11 mouse cellular contexts compared by ENCODE assay signal in the genomic region with DNA sequence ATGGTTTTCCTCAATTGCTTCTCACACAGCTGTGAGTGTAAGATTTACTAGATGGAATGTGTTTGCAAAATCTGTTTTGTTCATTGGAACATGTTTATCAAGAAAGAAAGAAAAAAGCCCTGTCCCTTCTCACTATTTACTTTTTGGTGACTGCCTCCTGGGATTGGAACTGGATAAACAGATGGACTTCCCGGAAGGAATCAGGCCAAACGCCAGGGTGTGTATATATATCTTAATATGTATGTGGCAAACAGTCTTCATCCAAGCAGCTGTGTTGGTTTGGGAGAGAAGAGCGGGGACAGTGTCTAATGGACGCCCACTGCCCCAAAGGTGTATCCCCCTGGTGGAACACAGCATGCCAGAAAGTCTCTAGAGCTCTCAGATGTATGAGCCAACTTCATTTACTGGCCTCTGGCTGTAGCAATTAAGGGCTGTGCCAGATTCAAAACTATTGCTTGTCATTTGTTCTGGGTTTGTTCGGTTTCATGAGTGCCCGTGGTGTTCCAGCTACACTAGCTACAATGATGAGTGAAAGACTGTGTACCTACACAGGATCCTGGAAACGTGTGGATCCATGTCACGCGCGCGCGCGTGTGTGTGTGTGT.
DNase-seq lines count a peak whose midpoint lies in the region; ATAC-seq and TF ChIP-seq lines count a peak whose summit lies in the region.
"Had no signal": no experiment of that assay in that cellular context is flagged by ENCODE, and none has a peak within 500 bp of the region (broad histone marks: within the 10 kb centered on the region; RNA-seq: fewer than 3 reads in every experiment).

No protein-coding gene starts in this region.

- peak; percentile 52 for DNase-seq in heart, adult 8-10 months (ENCODE audit: low spot score)
- DNase-seq in adipocyte (ENCODE audit: low spot score), result peak; percentile 59
- DNase-seq in forebrain, postnatal 0 days, result peak; percentile 45
- DNase-seq in lung, postnatal 10 days, result peak; percentile 72
- DNase-seq in spleen, adult 18-20 months, result no peak
- no peak for DNase-seq in frontal cortex, adult 2 months (ENCODE audit: extremely low spot score in 1 of 2, low spot score in 1 of 2)
- DNase-seq in embryo, embryonic 10 days (ENCODE audit: low spot score), result no peak
- DNase-seq: embryo, embryonic 11 days; gastrocnemius, postnatal 25 days had no signal

- H3K4me1 ChIP-seq in heart, embryonic 11.5 days (ENCODE audit: control insufficient read depth, insufficient read depth, low read length), result no peaks in the 10 kb centered on the region
- no peaks in the 10 kb centered on the region for H3K4me1 ChIP-seq in forebrain, postnatal 0 days (ENCODE audit: insufficient read depth)

- ATAC-seq in heart, embryonic 11.5 days (replicated peaks; ENCODE audit: insufficient number of reproducible peaks, low FRiP score, low TSS enrichment), result no peak
- ATAC-seq in forebrain, postnatal 0 days, result no peak
- ATAC-seq: liver, embryonic 12.5 days had no signal

- H3K27me3 ChIP-seq in heart, embryonic 11.5 days (ENCODE audit: control insufficient read depth, insufficient read depth, low read length), result no peaks in the 10 kb centered on the region
- H3K27me3 ChIP-seq in forebrain, postnatal 0 days (ENCODE audit: insufficient read depth, low read length), result no peaks in the 10 kb centered on the region
- H3K27me3 ChIP-seq: liver, embryonic 12.5 days had no signal

- TF ChIP-seq CTCF in forebrain, postnatal 0 days (IDR thresholded peaks at IDR 0.05; ENCODE audit: low read depth), result 0 out of 2 replicates have a peak, but pooled peaks have one; percentile 11

- H3K36me3 ChIP-seq in heart, embryonic 11.5 days (ENCODE audit: control insufficient read depth, insufficient read depth, low read length), result no peaks in the 10 kb centered on the region
- H3K36me3 ChIP-seq in forebrain, postnatal 0 days (ENCODE audit: insufficient read depth), result no peaks in the 10 kb centered on the region
- H3K36me3 ChIP-seq: liver, embryonic 12.5 days had no signal

- WGBS in heart, embryonic 11.5 days (ENCODE audit: insufficient replicate concordance), result 89% methylated on average over 13 of the region's 13 CpGs
- WGBS in forebrain, postnatal 0 days, result 62% methylated on average over 13 of the region's 13 CpGs

- H3K27ac ChIP-seq in heart, embryonic 11.5 days (ENCODE audit: low read depth, low read length), result no peak overlapping the region
- H3K27ac ChIP-seq in forebrain, postnatal 0 days (ENCODE audit: low read depth, low read length), result peak overlapping the region; percentile 23; the same call in 1 of the 2 replicates
- H3K27ac ChIP-seq: liver, embryonic 12.5 days had no signal

- H3K4me3 ChIP-seq in heart, embryonic 11.5 days (ENCODE audit: low read depth, low read length), result no peak overlapping the region
- H3K4me3 ChIP-seq in forebrain, postnatal 0 days (ENCODE audit: low read depth, low read length), result no peak overlapping the region
- H3K4me3 ChIP-seq: liver, embryonic 12.5 days had no signal

- H3K9ac ChIP-seq in heart, embryonic 11.5 days (ENCODE audit: low read depth, low read length), result no peak overlapping the region
- no peak overlapping the region for H3K9ac ChIP-seq in forebrain, postnatal 0 days
- H3K9ac ChIP-seq: liver, embryonic 12.5 days had no signal

- no peaks in the 10 kb centered on the region for H3K9me3 ChIP-seq in heart, embryonic 11.5 days (replicated peaks; ENCODE audit: control insufficient read depth, low read length)
- H3K9me3 ChIP-seq in forebrain, postnatal 0 days (ENCODE audit: low read length), result no peaks in the 10 kb centered on the region
- H3K9me3 ChIP-seq: liver, embryonic 12.5 days had no signal

- no peak overlapping the region for H3K4me2 ChIP-seq in heart, embryonic 11.5 days
- H3K4me2 ChIP-seq in forebrain, postnatal 0 days (ENCODE audit: low read depth), result no peak overlapping the region
- H3K4me2 ChIP-seq: liver, embryonic 12.5 days had no signal

Comparison
In these comparisons a context has a peak if more than half of its experiments do, and no peak if none do; other contexts are left out.
1. DNase-seq: peak in heart, adult 8-10 months (single experiment), adipocyte (single experiment), forebrain, postnatal 0 days (single experiment) and lung, postnatal 10 days (single experiment); none in spleen, adult 18-20 months (0 of 2), frontal cortex, adult 2 months (0 of 2) and embryo, embryonic 10 days (single experiment).